Mouse (Mus musculus) thymus, adult 2 months (tissue): Measurements from ENCODE around the gene Mettl17. TPM values are rescaled to one million over a fixed set of nuclear protein-coding genes. Genes with fewer than 3 reads are reported as not detected.
"Not testable (repeated sequence)": the region's sequence is repeated elsewhere in the genome, so short reads cannot be mapped to it uniquely, and the experiment has no call there.

Experiments
- DNase-seq: peaks from one replicate; pipeline ENCODE4 v3.0.0; 2021
- H3K27ac ChIP-seq: fragments of 200-500 bp; 2 replicates; pipeline ENCODE4 v1.5.1; 2012; ENCODE audit warnings: low read length, control low read depth; ENCODE audit not compliant: control insufficient read depth, insufficient read depth
- H3K27me3 ChIP-seq: fragments of 200-500 bp; 2 replicates; pipeline ENCODE4 v1.6.1; 2012; ENCODE audit warnings: mild to moderate bottlenecking, low read length, moderate library complexity, mixed read lengths; ENCODE audit not compliant: control insufficient read depth, insufficient read depth
- H3K36me3 ChIP-seq: fragments of 200-500 bp; 2 replicates; pipeline ENCODE4 v1.6.1; 2012; ENCODE audit warnings: mild to moderate bottlenecking, low read length, moderate library complexity; ENCODE audit not compliant: control insufficient read depth, insufficient read depth
- H3K4me1 ChIP-seq: fragments of 200-500 bp; replicated peaks from 2 replicates; pipeline ENCODE4 v1.6.1; 2012; ENCODE audit warnings: low read length; ENCODE audit not compliant: control insufficient read depth, insufficient read depth
- H3K4me3 ChIP-seq: fragments of 200-500 bp; 2 replicates; pipeline ENCODE4 v1.5.1; 2012; ENCODE audit warnings: mild to moderate bottlenecking, low read length, control low read depth, moderate library complexity; ENCODE audit not compliant: control insufficient read depth, insufficient read depth
- CTCF ChIP-seq: fragments of 200-500 bp; IDR thresholded peaks from 2 replicates; pipeline ENCODE4 v1.5.1; 2012; ENCODE audit warnings: mild to moderate bottlenecking, control low read depth, low read length, moderate library complexity, borderline replicate concordance; ENCODE audit not compliant: control insufficient read depth, poor library complexity, insufficient read depth; ENCODE audit errors: extremely low read depth
- POLR2A ChIP-seq: fragments of 200-500 bp; IDR thresholded peaks from 2 replicates; pipeline ENCODE4 v1.6.1; 2012; ENCODE audit warnings: mild to moderate bottlenecking, low read length, control low read depth, moderate library complexity; ENCODE audit not compliant: control insufficient read depth, poor library complexity, insufficient read depth; ENCODE audit errors: extremely low read depth
- WGBS: fragments of 180-500 bp; shearing (Covaris S2); methylation state at CpG from one replicate; pipeline ENCODE4 v1.1.7; 2018; 5-methylcytosine and 5-hydroxymethylcytosine counted together
- polyA plus RNA-seq: library from polyadenylated mRNA; depleted of rRNA; stranded (reverse); fragments of >200 nt; gene quantifications from 2 replicates; pipeline ENCODE4 v1.2.3, GENCODE M21; 2012; rRNA removed

The Mettl17 gene
- polyA plus RNA-seq, result 50.4 and 56.7 TPM in 2 replicates

DNA sequence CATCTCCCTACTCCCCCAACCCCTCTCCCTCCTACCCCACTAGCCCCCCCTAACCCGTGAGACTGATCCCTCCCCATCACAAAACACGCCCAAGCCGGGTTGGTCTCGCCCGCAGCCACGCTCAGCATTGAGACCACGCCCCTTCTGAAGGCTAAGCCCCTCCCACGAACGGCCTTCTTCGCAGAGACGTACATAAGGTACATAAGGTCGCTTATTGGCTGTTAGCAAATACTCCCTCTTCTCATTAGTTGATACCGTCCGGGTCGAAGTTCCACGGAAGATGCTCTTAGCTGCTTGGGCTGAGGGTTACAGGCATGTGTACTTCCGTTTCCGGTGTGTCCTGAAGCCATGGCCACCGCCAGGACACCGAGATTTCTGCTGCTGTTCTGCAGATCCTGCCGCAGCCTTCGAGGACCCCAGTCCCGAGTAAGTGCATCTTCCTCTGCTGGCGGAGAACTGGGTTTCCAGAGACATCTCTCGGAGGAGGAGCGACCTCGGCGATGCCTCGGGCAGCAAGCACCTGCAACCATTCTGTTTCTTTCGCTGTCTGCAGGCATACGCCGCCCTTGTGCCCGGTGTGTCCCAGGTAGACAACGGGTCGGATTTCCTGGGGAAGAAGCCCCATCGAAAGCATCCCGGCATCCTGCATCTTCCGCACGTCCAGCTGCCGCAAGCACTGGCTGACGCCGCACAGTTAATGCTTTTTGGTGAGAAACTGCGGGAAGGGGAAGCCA lies at the start of gene Mettl17:
TSS of gene Mettl17 (plus strand) at position 245 of the 734 bp plus-strand sequence.
- peak within 1 kb of the TSS; percentile 17; the same call in 1 of the 2 replicates for H3K27ac ChIP-seq
- peaks cover 11% of the 10 kb centered on the region for H3K36me3 ChIP-seq
- WGBS, result under 1% methylated on average over 43 of the region's 43 CpGs
- peak; percentile 55; the same call in 1 of the 2 replicates for TF ChIP-seq POLR2A
- TF ChIP-seq CTCF, result peak; percentile 53; the same call in 1 of the 2 replicates
- peak within 1 kb of the TSS; percentile 81 for H3K4me3 ChIP-seq
- DNase-seq, result peak; percentile 95
- H3K4me1 ChIP-seq, result peaks cover 7% of the 10 kb centered on the region
- no peaks in the 10 kb centered on the region for H3K27me3 ChIP-seq

DNA sequence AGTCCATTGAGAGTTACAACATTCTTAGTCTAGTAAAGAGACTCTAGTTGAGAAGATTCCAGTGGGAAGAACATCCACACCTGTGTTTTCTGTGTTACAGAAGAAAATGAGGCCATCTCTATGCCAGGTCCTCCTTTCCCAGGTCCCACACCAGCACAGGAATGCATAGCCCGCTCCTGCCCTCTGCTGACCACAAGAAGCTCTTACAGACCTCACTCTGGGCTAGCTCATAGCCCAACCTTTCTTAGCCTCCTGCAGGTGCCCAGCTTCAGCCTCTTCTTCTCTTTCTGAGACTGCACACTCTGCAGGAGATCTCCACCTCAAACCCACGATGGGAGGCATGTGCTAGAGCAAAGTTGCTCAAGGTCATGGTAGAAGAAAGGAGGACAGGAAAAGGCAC lies 46.2 kb upstream of the Mettl17 start:
- H3K4me3 ChIP-seq, H3K27me3 ChIP-seq, H3K36me3 ChIP-seq, H3K4me1 ChIP-seq, DNase-seq, H3K27ac ChIP-seq: not testable (repeated sequence)
- 26% methylated on average over 2 of the region's 2 CpGs for WGBS

DNA sequence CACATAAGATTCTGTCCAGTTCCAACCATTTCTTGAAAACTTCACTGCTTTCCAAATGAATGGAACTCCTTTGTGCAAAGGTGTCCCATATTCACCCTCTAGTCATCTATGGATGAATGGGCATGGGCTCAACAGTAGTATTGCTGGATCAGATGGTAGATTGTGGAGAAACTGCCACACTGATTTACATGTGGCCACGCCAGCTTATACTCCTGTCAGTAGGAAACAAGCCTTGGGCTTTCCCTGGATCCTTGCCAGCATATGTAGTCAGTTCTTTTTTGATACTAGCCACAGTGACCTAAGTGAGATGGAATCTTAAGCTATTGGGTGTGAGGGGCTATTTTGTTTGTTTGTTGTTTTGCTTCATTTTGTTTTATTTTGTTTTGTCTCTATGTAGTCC lies 42.4 kb upstream of the Mettl17 start:
- no peaks in the 10 kb centered on the region for H3K4me1 ChIP-seq
- DNase-seq, result no peak
- no peaks in the 10 kb centered on the region for H3K27me3 ChIP-seq
- TF ChIP-seq CTCF, result no peak
- TF ChIP-seq POLR2A, result no peak
- H3K4me3 ChIP-seq, result no peak overlapping the region
- 83% methylated on average over 1 of the region's 1 CpGs for WGBS
- H3K36me3 ChIP-seq, result no peaks in the 10 kb centered on the region
- H3K27ac ChIP-seq, result no peak overlapping the region

DNA sequence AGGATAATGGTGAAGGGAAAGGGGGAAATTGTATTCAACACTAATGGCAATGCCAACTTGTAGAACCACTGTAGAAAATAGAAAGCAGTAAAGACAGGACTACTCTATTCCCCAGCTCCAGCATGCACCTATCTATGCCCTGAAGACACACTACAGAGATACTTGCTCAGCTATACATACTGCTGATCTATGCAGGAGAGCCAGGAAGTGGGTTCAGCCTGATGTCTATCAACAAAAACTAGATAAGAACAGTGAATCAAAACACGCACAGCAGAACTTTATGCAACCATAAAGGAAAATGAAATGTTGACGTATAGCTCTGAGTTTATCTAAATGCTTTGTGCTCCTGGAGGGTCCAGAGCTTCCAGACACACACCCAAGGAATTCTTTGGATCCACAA lies 41.9 kb upstream of the Mettl17 start:
- peak; percentile 12 for DNase-seq
- 13% methylated on average over 2 of the region's 2 CpGs for WGBS
- Histone ChIP-seq H3K27me3 (no peaks in the 10 kb centered on the region), H3K4me3 (no peak overlapping the region), H3K27ac (no peak overlapping the region), H3K4me1 (no peaks in the 10 kb centered on the region), H3K36me3 (no peaks in the 10 kb centered on the region)
- TF ChIP-seq CTCF (no peak), POLR2A (no peak)

DNA sequence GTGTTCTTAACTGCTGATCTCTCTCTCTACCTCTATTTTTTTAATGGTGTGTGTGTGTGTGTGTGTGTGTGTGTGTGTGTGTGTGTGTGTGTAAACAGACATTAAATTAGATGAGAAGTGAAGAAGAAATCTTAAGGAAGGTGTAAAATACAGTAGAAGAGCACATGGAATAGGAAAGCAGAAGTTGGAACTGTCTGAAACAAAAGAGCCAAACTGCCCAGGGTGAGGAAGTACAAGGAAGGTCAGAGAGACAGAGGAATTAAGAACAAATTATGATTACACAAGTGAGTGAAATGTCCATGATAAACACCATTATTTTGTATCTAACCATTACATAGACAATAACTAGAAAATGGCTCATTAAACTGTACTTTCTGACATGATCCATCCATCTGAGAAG lies 40.8 kb upstream of the Mettl17 start:
- DNase-seq, result no peak
- Histone ChIP-seq H3K27ac (no peak overlapping the region), H3K4me3 (no peak overlapping the region), H3K27me3 (no peaks in the 10 kb centered on the region), H3K4me1 (no peaks in the 10 kb centered on the region), H3K36me3 (no peaks in the 10 kb centered on the region)
- TF ChIP-seq CTCF, result no peak
- no peak for TF ChIP-seq POLR2A

DNA sequence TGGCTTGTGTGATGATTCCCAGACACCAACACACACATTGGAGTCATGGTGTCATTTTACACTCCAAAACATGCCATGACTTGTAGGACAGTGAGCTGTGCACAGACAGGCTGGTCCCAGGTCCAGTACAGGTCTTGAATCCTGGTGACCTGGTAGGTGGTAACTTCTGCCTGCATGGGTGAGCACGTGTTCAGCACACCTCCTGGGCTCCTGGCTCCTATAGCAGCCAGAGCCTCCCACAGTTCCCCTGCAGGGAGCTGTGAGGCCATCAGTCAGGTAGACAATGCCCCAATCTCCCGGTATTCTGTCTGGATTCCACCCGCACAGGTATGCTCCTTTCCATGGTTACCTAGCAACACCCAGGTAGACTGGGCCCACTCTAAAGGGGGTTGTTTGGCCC lies 38.1 kb upstream of the Mettl17 start:
- Histone ChIP-seq H3K36me3 (no peaks in the 10 kb centered on the region), H3K27ac (no peak overlapping the region), H3K4me3 (no peak overlapping the region), H3K27me3 (no peaks in the 10 kb centered on the region), H3K4me1 (no peaks in the 10 kb centered on the region)
- 86% methylated on average over 3 of the region's 3 CpGs for WGBS
- TF ChIP-seq POLR2A (no peak), CTCF (no peak)
- no peak for DNase-seq

DNA sequence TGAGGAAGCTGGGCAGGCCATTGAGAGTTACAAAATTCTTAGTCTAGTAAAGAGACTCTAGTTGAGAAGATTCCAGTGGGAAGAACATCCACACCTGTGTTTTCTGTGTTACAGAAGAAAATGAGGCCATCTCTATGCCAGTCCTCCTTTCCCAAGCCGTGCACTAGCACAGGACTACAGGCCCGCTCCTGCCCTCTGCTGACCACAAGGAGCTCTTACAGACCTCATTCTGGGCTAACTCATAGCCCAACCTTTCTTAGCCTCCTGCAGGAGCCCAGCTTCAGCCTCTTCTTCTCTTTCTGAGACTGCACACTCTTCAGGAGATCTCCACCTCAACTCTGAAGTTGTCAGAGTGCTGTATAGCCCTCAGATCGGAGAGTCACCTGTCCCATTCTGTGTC lies 33.6 kb upstream of the Mettl17 start:
- H3K4me1 ChIP-seq, result not testable (repeated sequence)
- WGBS, result 51% methylated on average over 3 of the region's 3 CpGs

More for the DNA sequence above, 33.6 kb upstream of the Mettl17 start:
- not testable (repeated sequence) for H3K27me3 ChIP-seq, H3K4me3 ChIP-seq, DNase-seq, H3K27ac ChIP-seq, H3K36me3 ChIP-seq
